Mouse (Mus musculus) E14TG2a.4 (cell line): ENCODE results near the gene Cobll1.

ENCODE experiments used
- CTCF ChIP-seq: conservative IDR thresholded peaks from 2 replicates; pipeline ENCODE4 v1.5.1; 2014; ENCODE audit warnings: low read length
- NANOG ChIP-seq: IDR thresholded peaks from 2 replicates; pipeline ENCODE4 v1.6.1; 2014; ENCODE audit warnings: borderline replicate concordance, low read length, mixed read lengths
- POU5F1 ChIP-seq: IDR thresholded peaks from 2 replicates; pipeline ENCODE4 v1.6.1; 2014; ENCODE audit warnings: low read length, borderline replicate concordance

DNA sequence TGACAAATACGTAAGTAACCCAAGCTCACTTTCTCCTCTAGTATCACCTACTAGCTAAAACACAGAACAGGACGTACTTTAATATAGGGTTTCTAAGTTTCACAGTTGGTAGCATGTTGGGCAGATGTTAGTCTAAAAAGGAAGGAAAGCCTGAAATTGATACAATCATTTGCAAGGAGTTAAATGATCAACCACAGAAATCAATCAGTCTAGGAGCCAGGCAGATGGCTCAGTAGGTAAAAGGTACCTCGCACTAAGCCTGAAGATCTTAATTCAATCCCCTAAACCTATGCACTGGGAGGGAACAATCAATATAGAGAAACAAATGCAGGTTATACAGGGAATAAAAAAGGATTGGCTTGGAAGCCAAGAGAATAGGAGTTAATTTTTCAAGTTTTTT, 52.0 kb downstream of the Cobll1 start:
- TF ChIP-seq CTCF: no peak
- TF ChIP-seq NANOG: no peak
- no peak for TF ChIP-seq POU5F1
